Mouse (Mus musculus): Measurements from ENCODE around the gene Acat3. TPM values are rescaled to one million over a fixed set of nuclear protein-coding genes. Genes with fewer than 3 reads are reported as not detected.
"Not testable (repeated sequence)": the region's sequence is repeated elsewhere in the genome, so short reads cannot be mapped to it uniquely, and the experiment has no call there.

Gene Acat3
- polyA plus RNA-seq, 1 experiment from 2014 or later, result 0.60 TPM

- not testable (repeated sequence) for H3K36me3 ChIP-seq; H3K27ac ChIP-seq (replicated peaks); H3K9ac ChIP-seq; H3K4me1 ChIP-seq; H3K9me3 ChIP-seq (replicated peaks); H3K4me3 ChIP-seq (replicated peaks); ATAC-seq (ENCODE audit: insufficient number of reproducible peaks, low FRiP score, low TSS enrichment, low read depth); H3K4me2 ChIP-seq (replicated peaks); H3K27me3 ChIP-seq
- 24% methylated on average over 2 of the region's 2 CpGs for WGBS
These were observed 41.8 kb downstream of the Acat3 start for GRCm38 (mm10) chr17:12898607-12899006.

DNA sequence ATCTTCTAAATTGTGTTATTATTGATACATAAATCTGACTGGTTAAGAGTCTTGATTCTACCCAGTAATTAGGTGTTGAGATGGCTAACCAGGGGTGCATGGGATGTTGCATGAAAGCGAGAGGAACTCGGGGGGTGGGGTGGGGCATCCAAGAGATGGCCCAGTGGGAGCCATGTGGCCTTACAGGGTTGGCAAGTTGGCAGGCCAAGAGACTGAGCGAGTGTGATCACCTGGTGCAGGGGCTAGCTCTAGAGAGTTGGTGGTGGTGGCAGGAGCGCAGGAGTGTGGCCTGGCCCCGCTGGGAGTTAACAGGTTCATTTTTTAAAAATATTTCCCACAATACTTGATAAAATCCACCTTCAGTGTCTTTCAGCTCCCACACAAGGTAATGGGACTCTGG, 42.7 kb downstream of the Acat3 start:
- H3K27ac ChIP-seq (replicated peaks), result no peak overlapping the region
- peaks cover 5% of the 10 kb centered on the region; the same call in 1 of the 2 replicates for H3K36me3 ChIP-seq

GRCm38 (mm10) chr17:12892033-12892432, 48.4 kb downstream of the Acat3 start:
- no peaks in the 10 kb centered on the region for H3K27me3 ChIP-seq
- no peak for ATAC-seq (ENCODE audit: insufficient number of reproducible peaks, low FRiP score, low TSS enrichment, low read depth)
- 93% methylated on average over 9 of the region's 9 CpGs for WGBS
- no peak overlapping the region for H3K4me2 ChIP-seq (replicated peaks)
- H3K4me1 ChIP-seq, result peaks cover 4% of the 10 kb centered on the region
- H3K4me3 ChIP-seq (replicated peaks), result no peak overlapping the region
- no peaks in the 10 kb centered on the region for H3K9me3 ChIP-seq (replicated peaks)
- H3K9ac ChIP-seq, result no peak overlapping the region
- 0 out of 2 replicates have a peak, but pooled peaks cover 2% of the 10 kb centered on the region for H3K36me3 ChIP-seq
- H3K27ac ChIP-seq (replicated peaks), result no peak overlapping the region

More for the DNA sequence above, 42.7 kb downstream of the Acat3 start:
- H3K9me3 ChIP-seq (replicated peaks), result no peaks in the 10 kb centered on the region
- H3K4me2 ChIP-seq (replicated peaks), result no peak overlapping the region
- no peaks in the 10 kb centered on the region for H3K27me3 ChIP-seq
- no peak overlapping the region for H3K9ac ChIP-seq
- 86% methylated on average over 5 of the region's 5 CpGs for WGBS
- ATAC-seq (ENCODE audit: insufficient number of reproducible peaks, low FRiP score, low TSS enrichment, low read depth), result no peak
- no peaks in the 10 kb centered on the region for H3K4me1 ChIP-seq
- no peak overlapping the region for H3K4me3 ChIP-seq (replicated peaks)

DNA sequence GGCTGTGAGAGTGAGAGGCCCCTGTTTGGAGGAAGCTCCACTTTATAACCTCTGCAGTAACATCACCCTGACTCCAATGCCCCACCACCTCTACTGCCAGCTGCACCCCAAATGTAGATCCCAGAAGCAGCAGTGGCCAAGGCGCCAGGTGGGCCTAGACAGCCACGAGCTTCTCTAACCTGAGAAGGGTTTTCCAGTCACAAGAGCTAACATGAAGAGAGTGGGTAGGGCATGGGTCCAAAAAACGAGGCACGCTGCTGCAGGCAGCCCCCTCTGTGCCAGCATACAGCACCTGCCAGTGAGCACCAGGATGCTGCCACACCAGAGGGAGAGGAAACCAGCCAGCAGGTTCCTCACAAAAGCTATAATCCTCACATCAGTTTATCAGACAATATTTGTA, 49.3 kb downstream of the Acat3 start:
- no peak overlapping the region for H3K9ac ChIP-seq
- no peaks in the 10 kb centered on the region for H3K27me3 ChIP-seq
- no peak overlapping the region for H3K27ac ChIP-seq (replicated peaks)
- ATAC-seq (ENCODE audit: insufficient number of reproducible peaks, low FRiP score, low TSS enrichment, low read depth), result no peak
- H3K9me3 ChIP-seq (replicated peaks), result no peaks in the 10 kb centered on the region
- H3K4me1 ChIP-seq, result peaks cover 10% of the 10 kb centered on the region
- H3K36me3 ChIP-seq, result 0 out of 2 replicates have a peak, but pooled peaks cover 2% of the 10 kb centered on the region
- 78% methylated on average over 4 of the region's 4 CpGs for WGBS
- no peak overlapping the region for H3K4me3 ChIP-seq (replicated peaks)
- H3K4me2 ChIP-seq (replicated peaks), result no peak overlapping the region

DNA sequence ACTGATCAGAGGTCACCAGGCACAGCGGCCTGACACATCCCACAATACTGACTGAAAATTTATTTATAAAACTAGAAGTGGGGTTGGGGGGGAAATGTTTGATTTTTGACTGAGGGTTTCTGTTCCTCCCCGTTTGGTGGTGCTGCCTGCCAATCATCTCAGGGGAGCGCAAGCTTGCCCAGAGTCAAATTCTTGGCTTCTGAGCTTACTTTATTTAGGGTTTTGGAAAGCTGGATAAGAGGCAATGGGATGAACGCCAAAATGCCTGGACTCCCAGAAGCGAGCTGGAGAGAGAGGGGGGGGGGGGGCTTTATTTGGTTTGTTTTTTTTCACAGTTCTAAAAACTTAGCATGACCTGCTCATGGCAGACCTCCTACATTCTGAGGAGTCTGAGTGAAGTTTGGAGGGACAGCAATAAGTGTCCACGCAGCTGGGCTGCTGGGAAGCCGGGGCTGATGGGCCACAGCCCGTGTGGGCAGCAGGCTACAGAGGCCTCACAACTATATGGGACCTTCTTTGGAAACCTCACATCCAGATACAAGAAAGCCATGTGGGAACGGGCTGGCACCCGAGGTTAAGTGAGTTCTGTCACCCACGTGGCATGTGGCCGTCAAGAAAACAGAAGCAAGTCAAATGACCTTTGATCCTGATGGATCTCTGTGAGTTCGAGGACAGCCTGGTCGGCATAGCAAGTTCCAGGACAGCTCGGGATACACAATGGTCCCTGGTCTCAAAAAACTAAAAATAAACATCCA, 53.2 kb downstream of the Acat3 start:
- peaks cover 10% of the 10 kb centered on the region for H3K4me1 ChIP-seq
- 0 out of 2 replicates have a peak, but pooled peaks cover 2% of the 10 kb centered on the region for H3K36me3 ChIP-seq
- H3K9me3 ChIP-seq (replicated peaks), result no peaks in the 10 kb centered on the region
- no peaks in the 10 kb centered on the region for H3K27me3 ChIP-seq
- H3K9ac ChIP-seq, result no peak overlapping the region
- WGBS, result 66% methylated on average over 15 of the region's 15 CpGs
- no peak overlapping the region for H3K27ac ChIP-seq (replicated peaks)
- no peak for ATAC-seq (ENCODE audit: insufficient number of reproducible peaks, low FRiP score, low TSS enrichment, low read depth)
- H3K4me2 ChIP-seq (replicated peaks), result no peak overlapping the region
- no peak overlapping the region for H3K4me3 ChIP-seq (replicated peaks)

DNA sequence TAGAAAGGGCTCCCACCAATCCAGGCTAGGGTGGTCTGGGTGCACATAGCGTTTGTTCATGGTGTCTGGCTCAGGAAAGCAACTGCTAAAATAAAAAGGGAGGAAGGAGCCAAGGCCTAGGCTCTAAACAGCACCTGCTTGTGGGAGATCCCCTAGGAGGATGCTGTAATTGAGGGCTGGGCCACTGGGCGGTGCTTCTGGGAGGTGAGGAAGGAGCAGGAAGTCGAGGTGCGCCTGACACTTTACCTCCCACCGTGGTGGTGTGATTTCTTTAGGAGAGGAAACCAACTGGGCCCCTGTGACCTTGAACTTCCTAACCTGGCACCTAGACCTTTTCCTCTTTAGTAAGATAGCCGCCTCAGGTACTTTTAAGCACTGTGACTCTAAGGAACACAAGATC, 53.8 kb downstream of the Acat3 start:
- H3K36me3 ChIP-seq, result 0 out of 2 replicates have a peak, but pooled peaks cover 2% of the 10 kb centered on the region
- H3K4me1 ChIP-seq, result peaks cover 10% of the 10 kb centered on the region
- H3K4me2 ChIP-seq (replicated peaks), result no peak overlapping the region
- H3K27ac ChIP-seq (replicated peaks), result no peak overlapping the region
- no peaks in the 10 kb centered on the region for H3K9me3 ChIP-seq (replicated peaks)
- ATAC-seq (ENCODE audit: insufficient number of reproducible peaks, low FRiP score, low TSS enrichment, low read depth), result no peak
- 36% methylated on average over 6 of the region's 6 CpGs for WGBS
- H3K27me3 ChIP-seq, result no peaks in the 10 kb centered on the region
- no peak overlapping the region for H3K4me3 ChIP-seq (replicated peaks)
- no peak overlapping the region for H3K9ac ChIP-seq

DNA sequence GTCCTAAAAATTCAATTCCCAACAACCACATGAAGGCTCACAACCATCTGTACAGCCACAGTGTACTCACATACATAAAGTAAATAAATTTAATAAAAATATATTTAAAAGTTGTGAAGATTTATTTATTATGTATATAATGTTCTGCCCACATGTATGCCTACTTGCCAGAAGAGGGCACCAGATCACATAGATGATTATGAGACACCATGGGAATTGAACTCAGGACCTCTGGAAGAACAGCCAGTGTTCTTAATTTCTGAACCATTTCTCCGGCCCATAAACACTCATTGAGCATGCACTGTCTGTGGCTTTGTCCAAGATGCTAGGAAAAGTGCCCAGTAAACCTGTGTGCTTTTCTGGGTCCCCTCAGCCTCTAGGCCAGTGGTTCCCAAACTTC, 59.2 kb downstream of the Acat3 start:
- 82% methylated on average over 1 of the region's 1 CpGs for WGBS
- Histone ChIP-seq H3K4me3 (replicated peaks) (no peak overlapping the region), H3K9ac (no peak overlapping the region), H3K36me3 (no peaks in the 10 kb centered on the region), H3K9me3 (replicated peaks) (no peaks in the 10 kb centered on the region), H3K27me3 (no peaks in the 10 kb centered on the region), H3K4me1 (0 out of 2 replicates have a peak, but pooled peaks cover 8% of the 10 kb centered on the region), H3K4me2 (replicated peaks) (no peak overlapping the region), H3K27ac (replicated peaks) (no peak overlapping the region)
- no peak for ATAC-seq (ENCODE audit: insufficient number of reproducible peaks, low FRiP score, low TSS enrichment, low read depth)

GRCm38 (mm10) chr17:12880178-12880577, 60.2 kb downstream of the Acat3 start:
- Histone ChIP-seq H3K27ac (replicated peaks) (no peak overlapping the region), H3K27me3 (no peaks in the 10 kb centered on the region), H3K4me3 (replicated peaks) (0 out of 2 replicates have a peak overlapping the region, but pooled peaks have one; percentile 3)

GRCm38 (mm10) chr17:12875734-12876133, 64.7 kb downstream of the Acat3 start, which contains the start of gene Mrgprh:
Gene Mrgprh, plus strand, starts transcription at chr17:12876034.
- no peak within 1 kb of the TSS for H3K9ac ChIP-seq
- 64% methylated on average over 5 of the region's 5 CpGs for WGBS
- ATAC-seq (ENCODE audit: insufficient number of reproducible peaks, low FRiP score, low TSS enrichment, low read depth), result no peak

More at GRCm38 (mm10) chr17:12880178-12880577, 60.2 kb downstream of the Acat3 start:
- ATAC-seq (ENCODE audit: insufficient number of reproducible peaks, low FRiP score, low TSS enrichment, low read depth), result 0 out of 2 replicates have a peak, but pooled peaks have one; percentile 44
- WGBS, result 1% methylated on average over 14 of the region's 14 CpGs
- H3K4me2 ChIP-seq (replicated peaks), result peak overlapping the region; percentile 36
- peaks cover 11% of the 10 kb centered on the region; the same call in 1 of the 2 replicates for H3K4me1 ChIP-seq
- H3K9ac ChIP-seq, result no peak overlapping the region
- H3K36me3 ChIP-seq, result no peaks in the 10 kb centered on the region
- no peaks in the 10 kb centered on the region for H3K9me3 ChIP-seq (replicated peaks)

More at GRCm38 (mm10) chr17:12875734-12876133, 64.7 kb downstream of the Acat3 start, which contains the start of gene Mrgprh:
- Histone ChIP-seq H3K27ac (replicated peaks) (no peak within 1 kb of the TSS), H3K4me3 (replicated peaks) (no peak within 1 kb of the TSS), H3K9me3 (replicated peaks) (no peaks in the 10 kb centered on the region), H3K36me3 (no peaks in the 10 kb centered on the region), H3K4me2 (replicated peaks) (no peak within 1 kb of the TSS), H3K4me1 (peaks cover 23% of the 10 kb centered on the region), H3K27me3 (no peaks in the 10 kb centered on the region; the same call in 1 of the 2 replicates)

Measured in embryonic facial prominence, embryonic 15.5 days (tissue).